Mouse (Mus musculus): ENCODE measurements around the gene Tnfsf13. TPM values are rescaled to one million over a fixed set of nuclear protein-coding genes. Genes with fewer than 3 reads are reported as not detected.
"Not testable (repeated sequence)": the region's sequence is repeated elsewhere in the genome, so short reads cannot be mapped to it uniquely, and the experiment has no call there.

The Tnfsf13 gene
- total and polyA plus RNA-seq, 2 experiments from 2014 or later: 0.57 TPM; not detected in 1

- ATAC-seq (ENCODE audit: insufficient read depth, low read depth): no peak
- no peak overlapping the region for H3K4me3 ChIP-seq (ENCODE audit: low read depth, low read length)
- H3K27ac ChIP-seq (ENCODE audit: low read depth): no peak overlapping the region
- no peak for DNase-seq (ENCODE audit: low spot score)
- no peaks in the 10 kb centered on the region for H3K27me3 ChIP-seq (ENCODE audit: control insufficient read depth, insufficient read depth, low read length)
- no peak overlapping the region for H3K4me2 ChIP-seq (ENCODE audit: low read depth, low read length)
- H3K4me1 ChIP-seq (ENCODE audit: control insufficient read depth, insufficient read depth): peaks cover 11% of the 10 kb centered on the region; the same call in 1 of the 2 replicates
- no peaks in the 10 kb centered on the region for H3K9me3 ChIP-seq (replicated peaks; ENCODE audit: control insufficient read depth, low read length)
- no peak overlapping the region for H3K9ac ChIP-seq (replicated peaks; ENCODE audit: low read depth, low read length)
- TF ChIP-seq CTCF (IDR thresholded peaks at IDR 0.05; ENCODE audit: low read depth): no peak
- TF ChIP-seq EP300 (IDR thresholded peaks at IDR 0.05; ENCODE audit: low read depth): no peak
- 91% methylated on average over 4 of the region's 4 CpGs for WGBS
- no peaks in the 10 kb centered on the region for H3K36me3 ChIP-seq (replicated peaks; ENCODE audit: control insufficient read depth, insufficient read depth, low read length)
Measured at GRCm38 (mm10) chr11:69707873-69708381, 22.3 kb upstream of the Tnfsf13 start.

DNA sequence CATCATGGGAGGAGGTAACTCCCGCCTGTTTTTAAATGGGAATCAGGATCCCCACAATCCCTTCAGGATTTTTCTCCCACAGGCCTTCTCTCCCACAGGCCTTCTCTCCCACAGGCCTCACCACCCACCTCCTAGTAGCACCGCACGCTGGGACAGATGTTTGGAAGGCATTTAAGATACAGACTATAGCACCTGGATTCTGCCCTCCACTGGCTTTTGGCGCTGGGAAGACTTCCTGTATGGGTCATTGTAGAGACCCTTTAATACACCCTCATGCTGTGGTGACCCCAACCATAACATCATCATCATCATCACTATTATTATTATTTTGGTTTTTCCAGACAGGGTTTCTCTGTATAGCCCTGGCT, 21.9 kb upstream of the Tnfsf13 start:
- Histone ChIP-seq H3K4me1 (ENCODE audit: control insufficient read depth, insufficient read depth) (peaks cover 11% of the 10 kb centered on the region; the same call in 1 of the 2 replicates), H3K4me3 (ENCODE audit: low read depth, low read length) (no peak overlapping the region), H3K27ac (ENCODE audit: low read depth) (no peak overlapping the region), H3K27me3 (ENCODE audit: control insufficient read depth, insufficient read depth, low read length) (no peaks in the 10 kb centered on the region), H3K9me3 (replicated peaks; ENCODE audit: control insufficient read depth, low read length) (no peaks in the 10 kb centered on the region), H3K9ac (replicated peaks; ENCODE audit: low read depth, low read length) (no peak overlapping the region), H3K4me2 (ENCODE audit: low read depth, low read length) (no peak overlapping the region), H3K36me3 (replicated peaks; ENCODE audit: control insufficient read depth, insufficient read depth, low read length) (no peaks in the 10 kb centered on the region)
- WGBS: 86% methylated on average over 4 of the region's 4 CpGs
- TF ChIP-seq EP300 (IDR thresholded peaks at IDR 0.05; ENCODE audit: low read depth): no peak
- no peak for TF ChIP-seq CTCF (IDR thresholded peaks at IDR 0.05; ENCODE audit: low read depth)
- ATAC-seq (ENCODE audit: insufficient read depth, low read depth) (no peak), DNase-seq (ENCODE audit: low spot score) (no peak)

DNA sequence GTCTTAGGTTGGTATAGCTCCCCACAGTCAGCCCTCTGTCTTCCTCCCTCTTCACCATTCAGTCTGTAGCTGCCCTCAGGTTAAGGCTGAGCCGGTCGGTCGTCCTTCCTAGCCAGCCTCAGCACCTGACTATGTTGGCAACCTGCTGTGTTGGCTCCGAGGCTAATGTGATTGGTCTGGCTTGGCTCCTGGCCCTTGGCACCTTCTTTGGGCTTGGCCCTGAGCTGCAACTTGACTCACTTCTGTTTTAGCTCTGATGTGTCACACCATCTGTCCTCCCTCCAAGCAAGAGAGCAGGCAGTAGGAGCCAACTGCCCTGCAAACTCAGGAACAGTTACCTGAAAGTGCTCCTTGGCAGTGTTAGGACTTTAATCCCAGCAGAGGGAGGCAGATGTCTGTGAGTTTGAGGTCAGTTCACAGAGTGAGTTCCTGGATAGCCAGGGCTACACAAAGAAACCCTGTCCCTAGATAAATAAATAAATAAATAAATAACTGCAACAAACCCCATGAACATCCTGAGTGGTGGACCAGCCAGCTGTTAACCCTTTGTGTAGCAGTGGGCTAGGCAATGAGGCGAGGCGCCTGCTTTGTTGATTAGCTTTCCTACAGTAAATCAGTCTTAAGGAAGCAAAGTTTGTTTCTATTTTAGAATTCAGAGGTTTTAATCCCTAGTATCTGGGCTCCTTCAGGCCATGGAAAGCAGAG, 21.3 kb upstream of the Tnfsf13 start:
- H3K4me1 ChIP-seq (ENCODE audit: control insufficient read depth, insufficient read depth): peaks cover 11% of the 10 kb centered on the region; the same call in 1 of the 2 replicates
- WGBS: 38% methylated on average over 6 of the region's 6 CpGs
- no peaks in the 10 kb centered on the region for H3K36me3 ChIP-seq (replicated peaks; ENCODE audit: control insufficient read depth, insufficient read depth, low read length)
- no peak overlapping the region for H3K4me2 ChIP-seq (ENCODE audit: low read depth, low read length)
- no peaks in the 10 kb centered on the region for H3K27me3 ChIP-seq (ENCODE audit: control insufficient read depth, insufficient read depth, low read length)
- peak overlapping the region; percentile 50 for H3K27ac ChIP-seq (ENCODE audit: low read depth)
- H3K9me3 ChIP-seq (replicated peaks; ENCODE audit: control insufficient read depth, low read length): no peaks in the 10 kb centered on the region
- TF ChIP-seq EP300 (IDR thresholded peaks at IDR 0.05; ENCODE audit: low read depth) (no peak), CTCF (IDR thresholded peaks at IDR 0.05; ENCODE audit: low read depth) (no peak)
- ATAC-seq (ENCODE audit: insufficient read depth, low read depth): peak; percentile 88
- peak; percentile 58 for DNase-seq (ENCODE audit: low spot score)
- no peak overlapping the region for H3K4me3 ChIP-seq (ENCODE audit: low read depth, low read length)
- H3K9ac ChIP-seq (replicated peaks; ENCODE audit: low read depth, low read length): no peak overlapping the region; the same call in 1 of the 2 replicates

DNA sequence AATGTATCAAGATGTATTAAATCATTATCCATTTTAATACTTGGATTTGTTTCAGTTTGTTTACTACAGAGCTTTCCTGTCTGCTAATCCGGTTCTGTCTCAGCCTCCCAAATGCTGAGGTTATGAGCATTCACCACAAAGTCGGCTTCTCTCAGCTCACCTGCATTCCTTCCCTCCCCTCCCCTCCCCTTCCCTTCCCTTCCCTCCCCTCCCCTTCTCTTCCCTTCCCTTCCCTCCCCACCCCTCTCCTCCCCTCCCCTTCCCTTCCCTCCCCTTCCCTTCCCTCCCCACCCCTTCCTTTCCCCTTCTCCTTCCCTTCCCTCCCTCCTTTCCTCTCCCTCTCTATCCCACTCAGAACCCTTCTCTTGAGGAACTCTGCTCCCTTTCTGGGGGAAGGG, 19.0 kb upstream of the Tnfsf13 start:
- ATAC-seq (ENCODE audit: insufficient read depth, low read depth) (no peak), DNase-seq (ENCODE audit: low spot score) (no peak)
- Histone ChIP-seq H3K36me3 (replicated peaks; ENCODE audit: control insufficient read depth, insufficient read depth, low read length) (no peaks in the 10 kb centered on the region), H3K4me1 (ENCODE audit: control insufficient read depth, insufficient read depth) (peaks cover 13% of the 10 kb centered on the region; the same call in 1 of the 2 replicates), H3K27ac (ENCODE audit: low read depth) (no peak overlapping the region), H3K4me3 (ENCODE audit: low read depth, low read length) (no peak overlapping the region), H3K4me2 (ENCODE audit: low read depth, low read length) (no peak overlapping the region), H3K27me3 (ENCODE audit: control insufficient read depth, insufficient read depth, low read length) (no peaks in the 10 kb centered on the region), H3K9ac (replicated peaks; ENCODE audit: low read depth, low read length) (no peak overlapping the region), H3K9me3 (replicated peaks; ENCODE audit: control insufficient read depth, low read length) (no peaks in the 10 kb centered on the region)
- TF ChIP-seq CTCF (IDR thresholded peaks at IDR 0.05; ENCODE audit: low read depth) (no peak), EP300 (IDR thresholded peaks at IDR 0.05; ENCODE audit: low read depth) (no peak)
- WGBS: 36% methylated on average over 2 of the region's 2 CpGs

- H3K9me3 ChIP-seq (replicated peaks; ENCODE audit: control insufficient read depth, low read length): no peaks in the 10 kb centered on the region
- no peak overlapping the region for H3K4me3 ChIP-seq (ENCODE audit: low read depth, low read length)
- H3K36me3 ChIP-seq (replicated peaks; ENCODE audit: control insufficient read depth, insufficient read depth, low read length): no peaks in the 10 kb centered on the region
- 56% methylated on average over 8 of the region's 8 CpGs for WGBS
- no peak overlapping the region for H3K27ac ChIP-seq (ENCODE audit: low read depth)
- H3K4me2 ChIP-seq (ENCODE audit: low read depth, low read length): no peak overlapping the region
- DNase-seq (ENCODE audit: low spot score): no peak
- peaks cover 15% of the 10 kb centered on the region; the same call in 1 of the 2 replicates for H3K4me1 ChIP-seq (ENCODE audit: control insufficient read depth, insufficient read depth)
- H3K9ac ChIP-seq (replicated peaks; ENCODE audit: low read depth, low read length): no peak overlapping the region
- H3K27me3 ChIP-seq (ENCODE audit: control insufficient read depth, insufficient read depth, low read length): no peaks in the 10 kb centered on the region
- no peak for ATAC-seq (ENCODE audit: insufficient read depth, low read depth)
- no peak for TF ChIP-seq EP300 (IDR thresholded peaks at IDR 0.05; ENCODE audit: low read depth)
- TF ChIP-seq CTCF (IDR thresholded peaks at IDR 0.05; ENCODE audit: low read depth): no peak
Measured at GRCm38 (mm10) chr11:69703814-69704612, 18.4 kb upstream of the Tnfsf13 start.

DNA sequence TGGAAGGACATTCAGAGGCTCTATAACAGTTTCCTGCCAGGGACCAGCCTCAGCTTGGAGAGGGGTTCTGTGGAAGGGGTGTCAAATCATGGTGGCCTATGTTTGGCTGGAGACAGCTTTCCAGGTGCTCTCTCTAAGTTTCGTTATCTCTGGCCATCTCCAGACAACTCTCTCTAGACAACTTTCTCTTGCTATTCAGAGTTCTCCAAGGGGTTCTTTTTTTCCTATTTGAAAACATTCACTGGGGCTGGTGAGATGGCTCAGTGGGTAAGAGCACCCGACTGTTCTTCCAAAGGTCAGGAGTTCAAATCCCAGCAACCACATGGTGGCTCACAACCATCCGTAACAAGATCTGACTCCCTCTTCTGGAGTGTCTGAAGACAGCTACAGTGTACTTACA, 17.8 kb upstream of the Tnfsf13 start:
- not testable (repeated sequence) for H3K4me3 ChIP-seq (ENCODE audit: low read depth, low read length)

DNA sequence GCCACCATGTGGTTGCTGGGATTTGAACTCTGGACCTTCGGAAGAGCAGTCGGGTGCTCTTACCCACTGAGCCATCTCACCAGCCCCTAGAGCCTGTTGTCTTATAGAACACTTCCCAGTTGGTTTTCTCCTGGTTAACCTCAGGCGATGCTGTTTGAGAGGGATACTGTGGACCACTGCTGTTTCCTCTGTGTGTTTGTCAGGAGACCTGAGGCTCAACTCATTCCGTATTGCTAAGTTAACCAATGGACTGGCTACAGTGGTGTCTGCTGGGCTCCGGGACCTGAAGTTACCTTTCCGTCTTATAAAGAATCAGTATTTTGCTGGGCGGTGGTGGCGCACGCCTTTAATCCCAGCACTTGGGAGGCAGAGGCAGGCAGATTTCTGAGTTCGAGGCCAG, 17.3 kb upstream of the Tnfsf13 start:
- WGBS: 95% methylated on average over 9 of the region's 10 CpGs
- peaks cover 15% of the 10 kb centered on the region; the same call in 1 of the 2 replicates for H3K4me1 ChIP-seq (ENCODE audit: control insufficient read depth, insufficient read depth)
- H3K9ac ChIP-seq (replicated peaks; ENCODE audit: low read depth, low read length); H3K9me3 ChIP-seq (replicated peaks; ENCODE audit: control insufficient read depth, low read length); H3K36me3 ChIP-seq (replicated peaks; ENCODE audit: control insufficient read depth, insufficient read depth, low read length); DNase-seq (ENCODE audit: low spot score); H3K27me3 ChIP-seq (ENCODE audit: control insufficient read depth, insufficient read depth, low read length); H3K4me2 ChIP-seq (ENCODE audit: low read depth, low read length); H3K4me3 ChIP-seq (ENCODE audit: low read depth, low read length); ATAC-seq (ENCODE audit: insufficient read depth, low read depth); H3K27ac ChIP-seq (ENCODE audit: low read depth): not testable (repeated sequence)

More for the DNA sequence above, 17.8 kb upstream of the Tnfsf13 start:
- ATAC-seq (ENCODE audit: insufficient read depth, low read depth); H3K9me3 ChIP-seq (replicated peaks; ENCODE audit: control insufficient read depth, low read length); H3K9ac ChIP-seq (replicated peaks; ENCODE audit: low read depth, low read length); H3K36me3 ChIP-seq (replicated peaks; ENCODE audit: control insufficient read depth, insufficient read depth, low read length); DNase-seq (ENCODE audit: low spot score); H3K27me3 ChIP-seq (ENCODE audit: control insufficient read depth, insufficient read depth, low read length); H3K27ac ChIP-seq (ENCODE audit: low read depth); H3K4me2 ChIP-seq (ENCODE audit: low read depth, low read length): not testable (repeated sequence)
- H3K4me1 ChIP-seq (ENCODE audit: control insufficient read depth, insufficient read depth): peaks cover 15% of the 10 kb centered on the region; the same call in 1 of the 2 replicates
- 91% methylated on average over 2 of the region's 3 CpGs for WGBS
